Mouse (Mus musculus) kidney, postnatal 0 days (tissue): ENCODE measurements around the gene Stard13. TPM values are rescaled to one million over a fixed set of nuclear protein-coding genes. Genes with fewer than 3 reads are reported as not detected.

Experiments
- ATAC-seq: fragments of 200-750 bp; cut with Nextera tagmentation; replicated peaks from 2 replicates; pipeline ENCODE4 v1.8.0; 2017; ENCODE audit warnings: low read depth, moderate number of reproducible peaks, moderate TSS enrichment, moderate library complexity; ENCODE audit not compliant: low FRiP score
- DNase-seq: peaks from one replicate; pipeline ENCODE4 v3.0.0-alpha.2; 2016; ENCODE audit warnings: low spot score
- H3K27ac ChIP-seq: fragments of 300-500 bp; sonication (generic); 2 replicates; pipeline ENCODE4 v1.5.1; 2014; ENCODE audit warnings: mild to moderate bottlenecking
- H3K27me3 ChIP-seq: fragments of 300-500 bp; sonication (generic); 2 replicates; pipeline ENCODE4 v1.6.1; 2014; ENCODE audit warnings: low read length, mixed read lengths; ENCODE audit not compliant: insufficient read depth
- H3K36me3 ChIP-seq: fragments of 300-500 bp; sonication (generic); 2 replicates; pipeline ENCODE4 v1.6.1; 2014; ENCODE audit warnings: low read length, mixed read lengths; ENCODE audit not compliant: insufficient read depth
- H3K4me1 ChIP-seq: fragments of 300-500 bp; sonication (generic); replicated peaks from 2 replicates; pipeline ENCODE4 v1.6.1; 2014; ENCODE audit warnings: antibody characterized with exemption, low read length, mixed read lengths; ENCODE audit not compliant: insufficient read depth
- H3K4me2 ChIP-seq: fragments of 300-500 bp; sonication (generic); 2 replicates; pipeline ENCODE4 v1.6.1; 2014; ENCODE audit warnings: mild to moderate bottlenecking, low read length, moderate library complexity, mixed read lengths
- H3K4me3 ChIP-seq: fragments of 300-500 bp; sonication (generic); replicated peaks from 2 replicates; pipeline ENCODE4 v1.5.1; 2014; ENCODE audit warnings: low read depth, low read length
- H3K9ac ChIP-seq: fragments of 300-500 bp; sonication (generic); 2 replicates; pipeline ENCODE4 v1.6.1; 2014; ENCODE audit warnings: low read depth, low read length
- H3K9me3 ChIP-seq: fragments of 300-500 bp; sonication (generic); replicated peaks from 2 replicates; pipeline ENCODE4 v1.6.1; 2016; ENCODE audit warnings: low read length, inconsistent platforms, mixed read lengths
- CTCF ChIP-seq: IDR thresholded peaks from 2 replicates; pipeline ENCODE4 v1.5.1; 2016; ENCODE audit warnings: antibody characterized with exemption, low read depth, mild to moderate bottlenecking, moderate library complexity
- WGBS: fragments of 180-500 bp; shearing (Covaris S2); extraction: QIAGEN DNeasy Blood & Tissue Kit; methylation state at CpG from one replicate; pipeline ENCODE4 v1.1.7; 2014; 5-methylcytosine and 5-hydroxymethylcytosine counted together
- polyA plus RNA-seq: library from polyadenylated mRNA; unstranded; fragments of >200 nt; fragmentation: Nextera tagmentation; extraction: Ambion mirVana; gene quantifications from 2 replicates; pipeline ENCODE4 v1.2.1, GENCODE M21; 2015

The Stard13 gene
- polyA plus RNA-seq, 1 experiment from 2014 or later = 7.8 TPM

DNA sequence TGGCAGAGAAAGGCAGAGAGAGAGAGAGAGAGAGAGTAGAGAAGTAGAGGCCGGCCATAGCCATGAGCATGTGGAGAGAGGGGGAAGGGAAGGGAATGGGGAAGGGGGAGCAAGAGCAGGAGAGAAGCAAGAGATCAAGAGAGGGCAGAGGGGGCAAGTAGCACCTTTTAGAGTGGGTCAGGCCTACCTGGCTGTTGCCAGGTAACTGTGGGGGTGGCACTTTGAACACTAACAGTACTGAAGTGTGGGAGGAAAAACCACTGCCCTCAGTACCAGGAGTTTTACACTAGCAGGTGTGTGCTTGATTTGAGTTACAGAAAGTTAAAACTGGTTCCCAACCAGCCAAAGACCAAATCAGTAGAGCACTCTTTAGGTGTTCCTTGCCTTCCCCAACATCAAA, 78.4 kb downstream of the Stard13 start:
- Histone ChIP-seq H3K27me3 (no peaks in the 10 kb centered on the region), H3K4me1 (peaks cover 16% of the 10 kb centered on the region), H3K27ac (no peak overlapping the region), H3K36me3 (no peaks in the 10 kb centered on the region), H3K4me3 (no peak overlapping the region), H3K4me2 (no peak overlapping the region), H3K9me3 (no peaks in the 10 kb centered on the region), H3K9ac (no peak overlapping the region)
- TF ChIP-seq CTCF = no peak
- DNase-seq (no peak), ATAC-seq (no peak)
- WGBS = 80% methylated on average over 1 of the region's 1 CpGs

DNA sequence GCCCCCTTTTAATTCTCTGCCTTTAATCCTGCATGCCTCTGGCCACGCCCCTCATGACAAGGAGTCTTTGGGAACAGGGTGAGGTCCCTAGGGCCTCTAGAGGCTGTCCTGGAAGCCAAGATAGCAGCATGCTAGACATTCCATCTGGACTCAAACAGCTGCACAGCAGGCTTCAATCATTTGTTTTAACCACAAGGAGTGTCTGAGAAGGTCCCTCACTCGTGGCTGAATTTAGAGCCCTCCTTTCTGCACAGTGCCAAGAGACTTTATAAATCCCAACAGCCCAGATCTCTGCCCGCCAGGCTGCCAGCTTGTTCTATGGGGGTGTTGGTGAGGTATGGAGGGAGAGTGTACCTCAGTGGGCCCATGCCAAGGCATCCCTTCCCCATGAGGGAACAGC, 78.9 kb downstream of the Stard13 start:
- TF ChIP-seq CTCF = no peak
- 44% methylated on average over 3 of the region's 3 CpGs for WGBS
- no peak overlapping the region for H3K27ac ChIP-seq
- ATAC-seq (no peak), DNase-seq (peak; percentile 78)
- no peaks in the 10 kb centered on the region for H3K36me3 ChIP-seq
- H3K4me2 ChIP-seq = no peak overlapping the region
- H3K27me3 ChIP-seq = no peaks in the 10 kb centered on the region
- no peak overlapping the region for H3K9ac ChIP-seq
- no peaks in the 10 kb centered on the region for H3K9me3 ChIP-seq
- H3K4me3 ChIP-seq = no peak overlapping the region
- H3K4me1 ChIP-seq = peaks cover 16% of the 10 kb centered on the region

DNA sequence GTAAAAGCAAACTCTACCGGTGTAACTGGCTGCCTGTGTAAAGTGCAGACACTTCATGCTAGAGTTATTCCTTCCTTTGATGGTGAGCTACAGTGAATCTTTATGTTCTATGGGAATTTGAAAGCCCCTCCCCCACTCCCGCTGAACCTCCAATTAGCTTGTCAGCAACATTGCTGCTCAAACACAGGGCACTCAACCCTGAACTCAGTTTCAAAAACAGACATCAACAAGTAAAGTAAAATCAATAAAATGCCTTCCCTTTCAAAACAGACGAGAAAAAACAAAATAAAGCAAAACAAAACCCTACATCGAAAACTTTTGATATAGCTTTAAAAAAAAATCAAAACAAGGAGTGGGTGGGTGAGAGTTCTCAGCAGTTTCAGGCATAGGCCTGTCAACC, 79.6 kb downstream of the Stard13 start:
- H3K27me3 ChIP-seq = no peaks in the 10 kb centered on the region
- no peak overlapping the region for H3K4me2 ChIP-seq
- no peaks in the 10 kb centered on the region for H3K9me3 ChIP-seq
- H3K4me3 ChIP-seq = no peak overlapping the region
- no peaks in the 10 kb centered on the region for H3K36me3 ChIP-seq
- H3K4me1 ChIP-seq = peaks cover 16% of the 10 kb centered on the region
- H3K9ac ChIP-seq = no peak overlapping the region
- ATAC-seq (no peak), DNase-seq (no peak)
- TF ChIP-seq CTCF = no peak
- 49% methylated on average over 4 of the region's 4 CpGs for WGBS
- H3K27ac ChIP-seq = no peak overlapping the region

DNA sequence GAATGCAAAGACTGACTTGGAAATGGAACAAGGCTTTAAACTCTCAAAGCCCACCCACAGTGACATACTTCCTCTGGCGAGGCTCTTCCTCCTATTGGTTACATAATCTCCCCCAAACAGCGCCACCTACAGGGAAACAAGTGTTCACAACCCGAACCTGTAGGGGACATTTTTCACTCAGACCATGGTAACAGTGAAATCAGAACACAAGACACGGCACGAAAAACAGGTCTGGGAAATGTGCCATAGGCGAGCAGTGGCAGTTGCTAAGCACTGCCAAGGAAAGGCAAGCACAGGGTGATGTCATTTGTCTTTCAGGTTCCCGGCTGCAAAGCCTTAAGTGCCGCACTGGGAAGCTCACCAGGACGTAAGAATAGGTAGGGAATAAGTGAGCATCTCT, 82.1 kb downstream of the Stard13 start:
- H3K9me3 ChIP-seq = no peaks in the 10 kb centered on the region
- H3K4me3 ChIP-seq = no peak overlapping the region
- H3K4me1 ChIP-seq = peaks cover 16% of the 10 kb centered on the region
- H3K27ac ChIP-seq = no peak overlapping the region
- ATAC-seq = no peak
- no peaks in the 10 kb centered on the region for H3K27me3 ChIP-seq
- no peak overlapping the region for H3K9ac ChIP-seq
- DNase-seq = no peak
- TF ChIP-seq CTCF = peak; percentile 19; the same call in 1 of the 2 replicates
- no peak overlapping the region for H3K4me2 ChIP-seq
- 91% methylated on average over 9 of the region's 9 CpGs for WGBS
- no peaks in the 10 kb centered on the region for H3K36me3 ChIP-seq

DNA sequence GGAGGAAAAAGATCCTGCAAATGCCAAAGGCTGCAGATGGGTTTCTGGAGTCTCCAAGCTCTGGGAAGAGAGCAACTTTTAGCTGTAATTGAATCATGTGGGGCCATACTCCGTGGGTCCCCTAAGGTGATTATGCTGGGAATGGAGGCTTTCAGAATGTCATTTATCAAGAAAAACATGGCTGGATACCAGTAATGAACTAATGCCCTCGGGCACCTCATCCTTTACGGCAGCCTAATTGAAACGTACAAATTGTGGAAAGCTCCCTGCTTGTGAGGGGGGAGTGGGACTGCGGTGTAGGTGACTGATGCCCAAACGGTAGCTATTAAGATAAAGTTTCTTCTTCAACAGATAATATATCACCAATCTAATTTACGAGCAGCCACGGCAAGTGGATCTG, 84.1 kb downstream of the Stard13 start:
- no peak overlapping the region for H3K27ac ChIP-seq
- no peaks in the 10 kb centered on the region for H3K9me3 ChIP-seq
- H3K4me2 ChIP-seq = no peak overlapping the region
- ATAC-seq (no peak), DNase-seq (no peak)
- no peaks in the 10 kb centered on the region for H3K27me3 ChIP-seq
- H3K9ac ChIP-seq = no peak overlapping the region
- TF ChIP-seq CTCF = no peak
- no peak overlapping the region for H3K4me3 ChIP-seq
- H3K36me3 ChIP-seq = no peaks in the 10 kb centered on the region
- H3K4me1 ChIP-seq = peaks cover 4% of the 10 kb centered on the region; the same call in 1 of the 2 replicates
- WGBS = 25% methylated on average over 8 of the region's 8 CpGs

DNA sequence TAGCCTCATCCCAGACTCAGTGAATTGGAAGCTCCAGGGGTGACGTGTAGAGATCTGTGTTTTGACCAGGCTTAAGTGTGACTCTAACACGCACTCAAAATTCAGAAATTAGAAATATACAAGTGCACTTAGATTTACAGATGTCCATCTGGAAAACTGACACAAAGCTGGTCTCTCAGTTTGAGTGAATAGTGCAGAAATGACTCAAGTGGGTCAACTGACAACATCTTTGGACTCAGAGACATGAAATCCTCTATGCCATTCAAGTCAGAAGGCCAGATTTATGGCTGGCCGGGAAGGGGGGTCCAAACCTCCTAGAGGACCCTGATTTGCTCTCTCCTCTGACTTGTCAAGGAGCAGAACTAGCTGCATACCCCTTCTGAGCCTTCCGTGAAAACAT, 85.6 kb downstream of the Stard13 start:
- Histone ChIP-seq H3K27me3 (no peaks in the 10 kb centered on the region), H3K27ac (no peak overlapping the region), H3K9me3 (no peaks in the 10 kb centered on the region), H3K4me3 (no peak overlapping the region), H3K4me1 (peaks cover 5% of the 10 kb centered on the region), H3K4me2 (no peak overlapping the region), H3K36me3 (no peaks in the 10 kb centered on the region), H3K9ac (no peak overlapping the region)
- TF ChIP-seq CTCF = no peak
- ATAC-seq = no peak
- 93% methylated on average over 4 of the region's 4 CpGs for WGBS
- DNase-seq = no peak

DNA sequence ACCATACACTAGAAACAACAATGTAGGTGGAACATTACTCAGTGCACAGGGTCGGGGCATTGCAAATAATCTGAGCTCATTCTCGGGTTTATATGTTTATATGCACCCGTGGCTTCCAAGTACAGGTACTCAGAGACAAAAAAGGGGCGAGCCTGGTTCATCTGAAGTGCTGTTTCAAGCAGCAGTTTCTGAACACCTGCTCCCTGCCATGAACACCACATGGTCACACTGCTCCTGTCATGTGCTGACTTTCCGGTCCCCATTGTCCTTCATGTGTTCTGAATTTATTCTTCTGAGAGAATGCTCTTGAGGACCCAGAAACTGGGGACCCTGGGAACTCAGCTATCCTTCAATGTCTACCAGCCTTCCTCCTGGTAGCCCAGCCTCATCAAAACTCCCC, 87.8 kb downstream of the Stard13 start:
- no peaks in the 10 kb centered on the region for H3K27me3 ChIP-seq
- H3K9ac ChIP-seq = no peak overlapping the region
- peaks cover 13% of the 10 kb centered on the region for H3K4me1 ChIP-seq
- no peak overlapping the region for H3K27ac ChIP-seq
- H3K36me3 ChIP-seq = no peaks in the 10 kb centered on the region
- no peaks in the 10 kb centered on the region for H3K9me3 ChIP-seq
- DNase-seq (no peak), ATAC-seq (no peak)
- no peak overlapping the region for H3K4me3 ChIP-seq
- no peak for TF ChIP-seq CTCF
- H3K4me2 ChIP-seq = no peak overlapping the region
- WGBS = 56% methylated on average over 5 of the region's 5 CpGs
